Mouse (Mus musculus): ENCODE results near the gene Ubxn2a. TPM values are rescaled to one million over a fixed set of nuclear protein-coding genes. Genes with fewer than 3 reads are reported as not detected.

The Ubxn2a gene
- total and polyA plus RNA-seq, 2 experiments from 2014 or later = 21.0 to 45.1 TPM

DNA sequence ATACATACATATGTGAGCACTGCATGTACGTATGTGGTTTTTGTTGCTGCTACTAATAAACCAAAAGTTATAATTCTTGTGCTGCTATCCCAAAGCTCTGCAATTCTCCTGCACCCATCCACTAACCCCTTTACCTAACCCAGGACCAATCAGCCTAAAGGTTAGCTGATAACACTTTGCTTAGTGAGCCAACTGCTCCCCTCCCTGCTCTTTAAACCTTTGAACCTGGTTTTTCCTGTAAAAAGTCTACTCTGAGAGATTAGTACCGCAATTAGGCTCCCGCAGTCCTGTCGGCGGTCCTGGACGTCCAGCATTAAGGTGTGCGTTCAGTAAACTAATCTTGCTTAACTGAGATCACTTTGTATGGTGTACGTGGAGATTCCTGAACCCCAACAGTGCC is 31.9 kb downstream of the Ubxn2a start:
- no peaks in the 10 kb centered on the region for H3K9me3 ChIP-seq (replicated peaks; ENCODE audit: control insufficient read depth, low read length)
- ATAC-seq (ENCODE audit: insufficient read depth, low read depth) (no peak), DNase-seq (ENCODE audit: low spot score) (no peak)
- H3K4me3 ChIP-seq (ENCODE audit: low read depth, low read length) = no peak overlapping the region
- no peak for TF ChIP-seq EP300 (IDR thresholded peaks at IDR 0.05; ENCODE audit: low read depth)
- no peak for TF ChIP-seq CTCF (IDR thresholded peaks at IDR 0.05; ENCODE audit: low read depth)
- no peaks in the 10 kb centered on the region for H3K27me3 ChIP-seq (ENCODE audit: control insufficient read depth, insufficient read depth, low read length)
- H3K4me2 ChIP-seq (ENCODE audit: low read depth, low read length) = no peak overlapping the region
- no peak overlapping the region for H3K27ac ChIP-seq (ENCODE audit: low read depth)
- peaks cover 13% of the 10 kb centered on the region for H3K36me3 ChIP-seq (replicated peaks; ENCODE audit: control insufficient read depth, insufficient read depth, low read length)
- no peak overlapping the region for H3K9ac ChIP-seq (replicated peaks; ENCODE audit: low read depth, low read length)
- H3K4me1 ChIP-seq (ENCODE audit: control insufficient read depth, insufficient read depth) = peaks cover 15% of the 10 kb centered on the region; the same call in 1 of the 2 replicates
- 85% methylated on average over 8 of the region's 8 CpGs for WGBS

DNA sequence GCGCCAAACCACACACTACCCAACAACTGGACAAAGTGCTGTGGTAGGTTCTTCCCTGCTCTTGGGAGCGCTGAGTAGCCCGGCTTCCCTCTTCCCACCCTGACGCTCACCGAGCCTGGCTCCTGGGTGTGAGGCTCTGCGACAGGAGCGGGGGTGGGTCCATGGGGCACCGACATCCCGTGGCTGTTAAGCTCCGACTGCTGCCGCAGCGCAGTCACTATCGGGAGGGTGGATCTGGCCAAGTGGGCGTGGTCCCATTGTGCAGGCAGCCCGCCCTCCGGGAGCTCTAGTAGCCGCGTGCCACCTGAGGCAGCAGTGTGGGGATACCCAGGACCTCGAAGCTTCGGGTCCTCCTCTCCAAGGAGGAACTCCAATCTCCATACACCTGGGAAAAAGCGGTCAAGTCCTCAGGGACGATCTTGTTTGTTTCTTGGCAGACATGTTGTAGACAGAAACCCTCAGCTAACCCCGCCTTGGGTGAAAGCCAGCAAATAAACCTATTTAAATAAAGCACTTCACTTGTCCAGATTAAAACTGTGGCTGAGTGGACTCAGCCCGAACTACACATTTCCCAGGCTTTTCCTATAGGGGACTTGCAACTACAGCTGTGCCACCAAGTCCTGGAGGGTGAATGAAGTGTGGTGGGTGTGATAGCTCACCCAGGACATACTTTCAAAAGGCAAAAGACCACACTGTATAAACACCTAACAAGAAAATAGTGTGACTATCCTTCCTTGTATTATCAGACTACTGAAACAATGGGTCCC is 33.2 kb downstream of the Ubxn2a start, which contains the start of gene Mfsd2b:
Gene Mfsd2b (minus strand): TSS at position 199 of the 767 bp plus-strand sequence.
- TF ChIP-seq EP300 (IDR thresholded peaks at IDR 0.05; ENCODE audit: low read depth) (no peak), CTCF (IDR thresholded peaks at IDR 0.05; ENCODE audit: low read depth) (no peak)
- no peaks in the 10 kb centered on the region for H3K27me3 ChIP-seq (ENCODE audit: control insufficient read depth, insufficient read depth, low read length)
- H3K4me2 ChIP-seq (ENCODE audit: low read depth, low read length) = peak within 1 kb of the TSS; percentile 68
- H3K4me3 ChIP-seq (ENCODE audit: low read depth, low read length) = peak within 1 kb of the TSS; percentile 37
- WGBS = 3% methylated on average over 24 of the region's 24 CpGs
- no peak within 1 kb of the TSS for H3K27ac ChIP-seq (ENCODE audit: low read depth)
- peaks cover 9% of the 10 kb centered on the region for H3K36me3 ChIP-seq (replicated peaks; ENCODE audit: control insufficient read depth, insufficient read depth, low read length)
- peak; percentile 83 for ATAC-seq (ENCODE audit: insufficient read depth, low read depth)
- H3K4me1 ChIP-seq (ENCODE audit: control insufficient read depth, insufficient read depth) = peaks cover 15% of the 10 kb centered on the region; the same call in 1 of the 2 replicates
- peak; percentile 60 for DNase-seq (ENCODE audit: low spot score)
- no peaks in the 10 kb centered on the region for H3K9me3 ChIP-seq (replicated peaks; ENCODE audit: control insufficient read depth, low read length)
- H3K9ac ChIP-seq (replicated peaks; ENCODE audit: low read depth, low read length) = no peak within 1 kb of the TSS

DNA sequence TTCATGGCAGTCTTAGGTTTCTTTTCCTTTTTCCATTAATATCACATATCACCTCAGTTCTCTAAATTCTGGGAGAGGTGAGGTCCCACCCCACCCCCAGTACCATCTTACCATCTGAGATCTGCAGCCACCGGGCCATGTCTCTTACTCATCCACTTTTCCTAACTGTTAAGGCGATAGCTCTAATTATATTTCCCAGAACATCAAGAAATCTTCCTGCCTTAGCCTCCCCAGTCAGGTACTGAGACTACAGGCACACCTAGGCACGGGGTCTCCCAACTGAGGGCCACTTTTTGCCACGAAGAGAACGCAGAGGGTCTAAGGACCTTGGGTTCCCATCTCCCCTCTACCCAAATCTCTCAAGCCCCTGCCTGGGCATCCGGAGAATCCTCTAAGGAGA is 34.0 kb downstream of the Ubxn2a start:
- 0 out of 2 replicates have a peak, but pooled peaks cover 4% of the 10 kb centered on the region for H3K36me3 ChIP-seq (replicated peaks; ENCODE audit: control insufficient read depth, insufficient read depth, low read length)
- no peaks in the 10 kb centered on the region for H3K9me3 ChIP-seq (replicated peaks; ENCODE audit: control insufficient read depth, low read length)
- H3K27ac ChIP-seq (ENCODE audit: low read depth) = no peak overlapping the region
- peaks cover 15% of the 10 kb centered on the region; the same call in 1 of the 2 replicates for H3K4me1 ChIP-seq (ENCODE audit: control insufficient read depth, insufficient read depth)
- H3K4me2 ChIP-seq (ENCODE audit: low read depth, low read length) = peak overlapping the region; percentile 68
- H3K27me3 ChIP-seq (ENCODE audit: control insufficient read depth, insufficient read depth, low read length) = no peaks in the 10 kb centered on the region
- 69% methylated on average over 6 of the region's 6 CpGs for WGBS
- no peak overlapping the region for H3K4me3 ChIP-seq (ENCODE audit: low read depth, low read length)
- ATAC-seq (ENCODE audit: insufficient read depth, low read depth) (no peak), DNase-seq (ENCODE audit: low spot score) (no peak)
- TF ChIP-seq CTCF (IDR thresholded peaks at IDR 0.05; ENCODE audit: low read depth) (no peak), EP300 (IDR thresholded peaks at IDR 0.05; ENCODE audit: low read depth) (no peak)
- no peak overlapping the region for H3K9ac ChIP-seq (replicated peaks; ENCODE audit: low read depth, low read length)

DNA sequence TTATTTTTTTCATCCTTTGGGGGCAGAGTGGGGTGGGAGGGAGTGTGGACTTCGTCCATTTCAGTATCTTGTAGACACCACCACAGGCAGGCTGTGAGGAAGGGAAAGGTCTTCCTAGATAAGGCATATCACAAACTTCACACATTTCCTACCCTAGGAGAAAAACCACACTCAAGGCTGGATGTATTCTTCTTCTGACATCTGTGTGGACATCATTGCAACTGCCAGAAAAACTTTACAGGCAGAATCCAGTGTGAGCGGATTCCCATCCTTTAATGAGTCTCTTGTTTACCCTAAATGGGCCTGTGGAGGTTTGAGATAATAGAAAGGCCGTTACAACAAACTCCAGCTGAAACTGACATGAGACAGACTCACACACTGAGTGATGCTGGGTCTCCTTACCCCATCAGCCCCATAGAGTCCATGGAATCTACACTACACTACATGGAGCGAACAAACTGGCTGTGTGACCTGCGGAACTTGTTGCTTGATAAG is 34.5 kb downstream of the Ubxn2a start:
- DNase-seq (ENCODE audit: low spot score) (no peak), ATAC-seq (ENCODE audit: insufficient read depth, low read depth) (no peak)
- TF ChIP-seq EP300 (IDR thresholded peaks at IDR 0.05; ENCODE audit: low read depth) (no peak), CTCF (IDR thresholded peaks at IDR 0.05; ENCODE audit: low read depth) (no peak)
- 61% methylated on average over 5 of the region's 5 CpGs for WGBS
- Histone ChIP-seq H3K4me1 (ENCODE audit: control insufficient read depth, insufficient read depth) (peaks cover 15% of the 10 kb centered on the region; the same call in 1 of the 2 replicates), H3K27ac (ENCODE audit: low read depth) (no peak overlapping the region), H3K27me3 (ENCODE audit: control insufficient read depth, insufficient read depth, low read length) (no peaks in the 10 kb centered on the region), H3K4me3 (ENCODE audit: low read depth, low read length) (no peak overlapping the region), H3K9me3 (replicated peaks; ENCODE audit: control insufficient read depth, low read length) (no peaks in the 10 kb centered on the region), H3K9ac (replicated peaks; ENCODE audit: low read depth, low read length) (no peak overlapping the region), H3K4me2 (ENCODE audit: low read depth, low read length) (no peak overlapping the region), H3K36me3 (replicated peaks; ENCODE audit: control insufficient read depth, insufficient read depth, low read length) (no peaks in the 10 kb centered on the region)

DNA sequence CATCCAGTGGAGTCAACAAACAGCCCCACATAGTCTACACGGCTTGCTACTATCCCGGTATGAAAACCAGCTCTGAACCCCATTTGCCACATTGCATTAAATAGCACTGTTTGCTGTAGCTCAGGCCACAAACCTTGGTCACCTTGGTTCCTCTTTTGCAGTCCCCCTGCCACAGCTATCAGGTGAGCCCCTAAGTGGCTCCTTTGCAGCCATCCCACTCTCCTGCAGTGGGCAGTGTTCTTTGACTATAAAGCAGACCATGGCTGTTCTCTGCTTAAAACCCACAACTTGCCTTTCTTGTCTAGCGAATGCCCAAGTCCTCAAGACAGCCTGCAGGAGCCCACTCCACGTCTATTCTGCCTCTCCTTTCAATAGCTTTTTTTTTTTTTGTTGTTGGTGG is 35.2 kb downstream of the Ubxn2a start:
- Histone ChIP-seq H3K27me3 (ENCODE audit: control insufficient read depth, insufficient read depth, low read length) (no peaks in the 10 kb centered on the region), H3K4me3 (ENCODE audit: low read depth, low read length) (no peak overlapping the region), H3K36me3 (replicated peaks; ENCODE audit: control insufficient read depth, insufficient read depth, low read length) (no peaks in the 10 kb centered on the region), H3K9ac (replicated peaks; ENCODE audit: low read depth, low read length) (no peak overlapping the region), H3K9me3 (replicated peaks; ENCODE audit: control insufficient read depth, low read length) (no peaks in the 10 kb centered on the region), H3K4me1 (ENCODE audit: control insufficient read depth, insufficient read depth) (peaks cover 15% of the 10 kb centered on the region; the same call in 1 of the 2 replicates), H3K4me2 (ENCODE audit: low read depth, low read length) (no peak overlapping the region), H3K27ac (ENCODE audit: low read depth) (no peak overlapping the region)
- WGBS = 33% methylated on average over 4 of the region's 4 CpGs
- DNase-seq (ENCODE audit: low spot score) (no peak), ATAC-seq (ENCODE audit: insufficient read depth, low read depth) (no peak)
- TF ChIP-seq CTCF (IDR thresholded peaks at IDR 0.05; ENCODE audit: low read depth) (peak; percentile 20; the same call in 1 of the 2 replicates), EP300 (IDR thresholded peaks at IDR 0.05; ENCODE audit: low read depth) (no peak)

Data from heart, postnatal 0 days (tissue).